Mouse (Mus musculus) lung, postnatal 0 days (tissue): ENCODE results near the gene Fam114a1.

Source experiments
- CTCF ChIP-seq: IDR thresholded peaks from 2 replicates; pipeline ENCODE4 v1.5.1; 2016; ENCODE audit warnings: antibody characterized with exemption, mild to moderate bottlenecking
- EP300 ChIP-seq: IDR thresholded peaks from 2 replicates; pipeline ENCODE4 v1.6.1; 2016; ENCODE audit warnings: antibody characterized with exemption, mild to moderate bottlenecking, control low read depth

GRCm38 (mm10) chr5:65049880-65050279 lies 80.0 kb downstream of the Fam114a1 start:
- TF ChIP-seq CTCF (no peak), EP300 (no peak)
